Mouse (Mus musculus): Measurements from ENCODE around the gene Gm14180. TPM values are rescaled to one million over a fixed set of nuclear protein-coding genes. Genes with fewer than 3 reads are reported as not detected.
"Not testable (repeated sequence)": the region's sequence is repeated elsewhere in the genome, so short reads cannot be mapped to it uniquely, and the experiment has no call there.

Gm14180 gene
- not detected in 2 replicates for polyA plus RNA-seq (2015; fragmentation: Nextera tagmentation; extraction: Ambion mirVana)

DNA sequence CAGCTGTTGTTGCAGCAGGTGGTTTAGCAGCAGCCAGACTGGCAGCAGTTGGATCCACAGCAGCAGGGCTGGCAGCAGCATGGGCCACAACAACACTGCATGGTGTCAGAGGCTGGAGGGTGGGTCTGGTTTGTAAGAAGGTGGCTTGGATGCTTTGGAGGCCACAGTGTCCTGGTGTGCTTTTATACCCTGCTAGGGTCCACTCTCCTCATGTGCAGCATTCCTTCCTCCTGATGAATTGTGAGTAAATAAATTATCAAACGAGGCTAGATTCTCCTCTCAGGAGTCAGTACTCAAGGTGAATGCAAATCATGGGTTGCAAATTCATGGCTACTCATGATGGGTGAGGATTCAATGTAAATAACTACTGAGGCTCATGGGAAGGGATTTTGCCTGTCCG is at the start of gene Gm14180:
Gm14180 (minus strand) TSS at position 101 of the 400 bp plus-strand sequence.
- 57% methylated on average over 2 of the region's 2 CpGs for WGBS

DNA sequence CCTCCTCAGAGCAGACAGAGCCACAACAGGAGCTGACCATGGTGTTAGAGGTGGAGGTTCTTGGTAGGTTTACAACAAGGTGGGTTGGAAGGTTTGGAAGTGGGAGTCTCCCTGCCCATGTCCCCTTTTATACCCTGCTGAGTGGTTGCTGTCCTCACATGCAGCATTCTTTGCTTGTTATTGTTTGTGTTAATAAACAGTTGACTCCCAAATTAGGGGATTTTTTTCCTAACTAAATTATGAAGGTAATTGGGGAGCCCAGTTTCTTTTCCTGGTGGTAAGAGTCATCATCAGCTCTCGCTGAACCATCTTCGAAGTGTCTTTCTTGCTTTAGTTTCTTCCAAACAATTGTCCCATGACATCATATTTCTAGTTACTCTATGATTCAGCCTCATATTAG is 46.5 kb upstream of the Gm14180 start, which contains the start of gene Krtap4-8:
Krtap4-8 (minus strand) TSS at position 101 of the 400 bp plus-strand sequence.
- Histone ChIP-seq H3K27me3 (replicated peaks; ENCODE audit: control insufficient read depth, insufficient read depth, low read length) (no peaks in the 10 kb centered on the region), H3K9me3 (ENCODE audit: control insufficient read depth, low read length) (no peaks in the 10 kb centered on the region), H3K4me1 (ENCODE audit: control insufficient read depth, insufficient read depth, low read length) (no peaks in the 10 kb centered on the region), H3K27ac (ENCODE audit: low read length) (no peak within 1 kb of the TSS), H3K4me3 (ENCODE audit: low read length) (no peak within 1 kb of the TSS), H3K9ac (ENCODE audit: low read depth, low read length) (no peak within 1 kb of the TSS), H3K4me2 (ENCODE audit: low read depth, low read length) (no peak within 1 kb of the TSS), H3K36me3 (ENCODE audit: control insufficient read depth, insufficient read depth, low read length) (no peaks in the 10 kb centered on the region)
- ATAC-seq: no peak
- WGBS: 97% methylated on average over 2 of the region's 2 CpGs

More for the DNA sequence above, at the start of gene Gm14180:
- Histone ChIP-seq H3K4me2 (ENCODE audit: low read depth, low read length) (no peak within 1 kb of the TSS), H3K36me3 (ENCODE audit: control insufficient read depth, insufficient read depth, low read length) (no peaks in the 10 kb centered on the region), H3K9ac (ENCODE audit: low read depth, low read length) (no peak within 1 kb of the TSS), H3K9me3 (ENCODE audit: control insufficient read depth, low read length) (no peaks in the 10 kb centered on the region), H3K27ac (ENCODE audit: low read length) (no peak within 1 kb of the TSS), H3K4me3 (ENCODE audit: low read length) (no peak within 1 kb of the TSS), H3K27me3 (replicated peaks; ENCODE audit: control insufficient read depth, insufficient read depth, low read length) (no peaks in the 10 kb centered on the region), H3K4me1 (ENCODE audit: control insufficient read depth, insufficient read depth, low read length) (no peaks in the 10 kb centered on the region)
- no peak for ATAC-seq

DNA sequence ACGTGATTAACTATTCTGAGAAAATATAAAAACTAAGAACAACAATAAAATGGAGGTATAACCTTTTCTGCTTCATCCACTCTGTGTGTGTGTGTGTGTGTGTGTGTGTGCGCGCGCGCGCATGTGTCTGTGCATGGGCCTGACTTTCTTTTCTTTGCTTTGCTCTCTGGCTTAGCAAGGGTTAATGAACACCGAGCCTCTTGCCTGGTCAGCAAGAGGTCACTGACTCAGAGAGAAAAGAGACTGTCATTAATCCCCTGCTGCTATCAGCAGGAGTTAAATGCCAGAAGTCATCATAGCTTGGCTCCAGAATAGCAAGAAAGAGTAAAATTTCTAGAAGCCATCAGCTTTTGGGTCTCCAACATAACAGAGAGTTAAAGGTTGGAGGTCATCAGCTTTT is 44.3 kb upstream of the Gm14180 start:
- H3K4me2 ChIP-seq (ENCODE audit: low read depth, low read length): no peak overlapping the region
- no peaks in the 10 kb centered on the region for H3K36me3 ChIP-seq (ENCODE audit: control insufficient read depth, insufficient read depth, low read length)
- no peak overlapping the region for H3K9ac ChIP-seq (ENCODE audit: low read depth, low read length)
- H3K4me3 ChIP-seq (ENCODE audit: low read length): no peak overlapping the region
- H3K9me3 ChIP-seq (ENCODE audit: control insufficient read depth, low read length): no peaks in the 10 kb centered on the region
- no peak for ATAC-seq
- 58% methylated on average over 7 of the region's 7 CpGs for WGBS
- H3K27ac ChIP-seq (ENCODE audit: low read length): no peak overlapping the region
- H3K4me1 ChIP-seq (ENCODE audit: control insufficient read depth, insufficient read depth, low read length): no peaks in the 10 kb centered on the region
- no peaks in the 10 kb centered on the region for H3K27me3 ChIP-seq (replicated peaks; ENCODE audit: control insufficient read depth, insufficient read depth, low read length)

DNA sequence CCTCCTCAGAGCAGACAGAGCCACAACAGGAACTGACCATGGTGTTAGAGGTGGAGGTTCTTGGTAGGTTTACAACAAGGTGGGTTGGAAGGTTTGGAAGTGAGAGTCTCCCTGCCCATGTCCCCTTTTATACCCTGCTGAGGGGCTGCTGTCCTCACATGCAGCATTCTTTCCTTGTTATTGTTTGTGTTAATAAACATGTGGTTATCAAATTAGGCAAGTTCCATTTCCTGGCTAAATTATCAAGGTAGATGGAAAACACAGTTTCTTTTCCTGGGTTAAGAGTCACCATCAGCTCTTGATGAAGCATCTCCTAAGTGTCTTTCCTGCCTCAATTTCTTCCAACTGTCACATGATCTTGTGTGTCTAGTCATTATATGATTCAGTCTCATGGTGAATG is 38.7 kb upstream of the Gm14180 start, which contains the start of gene Gm11595:
Gm11595 (minus strand) TSS at position 101 of the 400 bp plus-strand sequence.
- H3K4me1 ChIP-seq (ENCODE audit: control insufficient read depth, insufficient read depth, low read length); H3K36me3 ChIP-seq (ENCODE audit: control insufficient read depth, insufficient read depth, low read length); H3K4me3 ChIP-seq (ENCODE audit: low read length); H3K9ac ChIP-seq (ENCODE audit: low read depth, low read length); ATAC-seq; H3K9me3 ChIP-seq (ENCODE audit: control insufficient read depth, low read length); H3K4me2 ChIP-seq (ENCODE audit: low read depth, low read length); H3K27me3 ChIP-seq (replicated peaks; ENCODE audit: control insufficient read depth, insufficient read depth, low read length); H3K27ac ChIP-seq (ENCODE audit: low read length): not testable (repeated sequence)

DNA sequence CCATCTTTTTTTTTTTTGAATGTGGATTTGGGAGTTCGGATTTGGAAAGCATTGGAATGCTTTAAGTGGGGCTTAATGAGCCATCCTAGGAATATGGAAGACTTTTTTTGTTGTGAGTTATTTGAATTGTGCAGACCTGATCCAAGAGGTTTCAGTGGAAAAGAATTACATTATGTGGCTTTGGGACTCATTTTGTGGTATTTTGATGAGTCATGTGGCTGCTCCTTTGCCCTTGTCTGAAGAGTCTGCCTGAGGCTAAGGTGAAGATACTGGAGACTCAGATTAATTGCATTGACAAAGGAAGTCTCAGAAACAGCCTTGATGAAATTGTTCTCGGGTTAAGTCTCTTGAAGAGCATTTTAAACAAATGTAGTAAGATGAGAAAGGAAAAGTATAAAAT is 34.3 kb upstream of the Gm14180 start:
- no peaks in the 10 kb centered on the region for H3K36me3 ChIP-seq (ENCODE audit: control insufficient read depth, insufficient read depth, low read length)
- H3K27ac ChIP-seq (ENCODE audit: low read length): no peak overlapping the region
- no peak overlapping the region for H3K9ac ChIP-seq (ENCODE audit: low read depth, low read length)
- H3K9me3 ChIP-seq (ENCODE audit: control insufficient read depth, low read length): no peaks in the 10 kb centered on the region
- ATAC-seq: no peak
- no peak overlapping the region for H3K4me2 ChIP-seq (ENCODE audit: low read depth, low read length)
- no peak overlapping the region for H3K4me3 ChIP-seq (ENCODE audit: low read length)
- WGBS: 77% methylated on average over 2 of the region's 2 CpGs
- no peaks in the 10 kb centered on the region for H3K27me3 ChIP-seq (replicated peaks; ENCODE audit: control insufficient read depth, insufficient read depth, low read length)
- no peaks in the 10 kb centered on the region for H3K4me1 ChIP-seq (ENCODE audit: control insufficient read depth, insufficient read depth, low read length)

DNA sequence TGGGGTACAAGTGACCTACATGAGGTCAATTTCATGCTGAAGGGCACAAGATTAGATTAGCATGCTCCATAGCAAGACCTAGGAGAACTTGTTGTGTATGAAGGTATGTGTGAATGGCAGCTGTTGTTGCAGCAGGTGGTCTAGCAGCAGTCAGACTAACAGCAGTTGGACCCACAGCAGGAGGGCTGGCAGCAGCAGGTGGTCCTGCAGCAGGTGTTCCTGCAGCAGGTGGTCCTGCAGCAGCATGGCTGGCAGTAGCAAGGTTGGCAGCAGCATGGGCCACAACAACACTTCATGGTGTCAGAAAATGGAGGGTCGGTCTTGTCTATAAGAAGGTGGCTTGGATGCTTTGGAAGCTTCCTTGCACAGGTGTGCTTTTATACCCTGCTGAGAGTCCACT is 24.8 kb upstream of the Gm14180 start:
- no peak for ATAC-seq
- Histone ChIP-seq H3K4me2 (ENCODE audit: low read depth, low read length) (no peak overlapping the region), H3K4me3 (ENCODE audit: low read length) (no peak overlapping the region), H3K36me3 (ENCODE audit: control insufficient read depth, insufficient read depth, low read length) (no peaks in the 10 kb centered on the region), H3K27ac (ENCODE audit: low read length) (no peak overlapping the region), H3K4me1 (ENCODE audit: control insufficient read depth, insufficient read depth, low read length) (no peaks in the 10 kb centered on the region), H3K9ac (ENCODE audit: low read depth, low read length) (no peak overlapping the region), H3K9me3 (ENCODE audit: control insufficient read depth, low read length) (no peaks in the 10 kb centered on the region), H3K27me3 (replicated peaks; ENCODE audit: control insufficient read depth, insufficient read depth, low read length) (no peaks in the 10 kb centered on the region)
- 93% methylated on average over 1 of the region's 1 CpGs for WGBS

DNA sequence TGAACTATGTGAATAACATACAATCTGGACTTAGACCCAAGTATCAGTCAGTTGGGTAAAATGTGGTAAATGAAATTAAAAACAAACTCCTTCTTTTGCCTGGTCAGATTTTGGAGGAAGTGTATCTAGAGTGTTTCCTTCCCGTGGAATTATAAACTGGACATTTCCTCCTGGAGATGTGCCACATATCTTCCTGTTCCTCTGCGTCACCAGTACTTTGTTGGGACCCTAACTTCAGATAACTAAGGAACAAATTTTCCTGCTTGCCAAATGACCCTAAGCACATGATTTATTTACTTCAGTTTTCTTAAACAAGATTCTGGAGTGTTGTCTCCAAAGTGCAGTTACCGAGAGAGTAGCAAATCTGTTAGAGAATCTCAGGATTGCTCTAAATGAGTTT is 9.9 kb upstream of the Gm14180 start:
- WGBS: 73% methylated on average over 3 of the region's 3 CpGs
- Histone ChIP-seq H3K27me3 (replicated peaks; ENCODE audit: control insufficient read depth, insufficient read depth, low read length) (no peaks in the 10 kb centered on the region), H3K27ac (ENCODE audit: low read length) (no peak overlapping the region), H3K36me3 (ENCODE audit: control insufficient read depth, insufficient read depth, low read length) (no peaks in the 10 kb centered on the region), H3K4me2 (ENCODE audit: low read depth, low read length) (no peak overlapping the region), H3K9me3 (ENCODE audit: control insufficient read depth, low read length) (no peaks in the 10 kb centered on the region), H3K9ac (ENCODE audit: low read depth, low read length) (no peak overlapping the region), H3K4me1 (ENCODE audit: control insufficient read depth, insufficient read depth, low read length) (no peaks in the 10 kb centered on the region), H3K4me3 (ENCODE audit: low read length) (no peak overlapping the region)
- no peak for ATAC-seq

DNA sequence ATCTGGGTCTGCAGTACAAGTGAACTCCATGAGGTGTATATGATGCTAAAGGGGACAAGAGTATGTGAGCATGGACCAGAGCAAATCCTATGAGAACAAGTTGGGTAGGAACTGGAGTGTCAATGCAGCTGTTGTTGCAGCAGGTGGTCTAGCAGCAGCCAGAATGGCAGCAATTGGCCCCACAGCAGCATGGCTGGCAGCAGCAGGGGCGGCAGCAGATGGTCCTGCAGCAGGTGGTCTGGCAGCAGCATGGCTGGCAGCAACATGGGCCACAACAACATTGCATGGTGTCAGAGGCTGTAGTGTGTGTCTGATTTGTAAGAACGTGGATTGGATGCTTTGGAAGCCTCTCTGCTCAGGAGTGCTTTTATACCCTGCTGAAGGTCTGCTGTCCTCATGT is 10.0 kb downstream of the Gm14180 start:
- ATAC-seq: no peak
- H3K36me3 ChIP-seq (ENCODE audit: control insufficient read depth, insufficient read depth, low read length): no peaks in the 10 kb centered on the region
- H3K27me3 ChIP-seq (replicated peaks; ENCODE audit: control insufficient read depth, insufficient read depth, low read length): no peaks in the 10 kb centered on the region
- no peaks in the 10 kb centered on the region for H3K4me1 ChIP-seq (ENCODE audit: control insufficient read depth, insufficient read depth, low read length)
- no peak overlapping the region for H3K4me2 ChIP-seq (ENCODE audit: low read depth, low read length)
- H3K4me3 ChIP-seq (ENCODE audit: low read length): no peak overlapping the region
- no peak overlapping the region for H3K9ac ChIP-seq (ENCODE audit: low read depth, low read length)
- H3K9me3 ChIP-seq (ENCODE audit: control insufficient read depth, low read length): no peaks in the 10 kb centered on the region
- 75% methylated on average over 2 of the region's 2 CpGs for WGBS
- no peak overlapping the region for H3K27ac ChIP-seq (ENCODE audit: low read length)

DNA sequence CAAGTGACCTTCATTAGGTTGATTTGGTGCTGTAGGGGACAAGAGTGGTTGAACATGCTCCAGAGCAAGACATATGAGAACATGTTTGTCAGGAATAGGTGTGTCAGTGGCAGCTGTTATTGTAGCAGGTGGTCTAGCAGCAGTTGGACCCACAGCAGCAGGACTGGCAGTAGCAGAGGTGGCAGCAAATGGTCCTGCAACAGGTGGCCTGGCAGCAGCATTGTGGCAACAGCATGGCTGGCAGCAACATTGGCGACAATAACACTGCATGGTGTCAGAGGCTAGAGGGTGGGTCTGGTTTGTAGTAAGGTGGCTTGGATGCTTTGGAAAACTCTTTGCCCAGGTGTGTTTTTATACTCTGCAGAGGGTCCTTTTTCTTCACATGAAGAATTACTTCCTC is 15.3 kb downstream of the Gm14180 start:
- Histone ChIP-seq H3K4me3 (ENCODE audit: low read length) (no peak overlapping the region), H3K4me1 (ENCODE audit: control insufficient read depth, insufficient read depth, low read length) (no peaks in the 10 kb centered on the region), H3K27ac (ENCODE audit: low read length) (no peak overlapping the region), H3K36me3 (ENCODE audit: control insufficient read depth, insufficient read depth, low read length) (no peaks in the 10 kb centered on the region), H3K9me3 (ENCODE audit: control insufficient read depth, low read length) (no peaks in the 10 kb centered on the region), H3K27me3 (replicated peaks; ENCODE audit: control insufficient read depth, insufficient read depth, low read length) (no peaks in the 10 kb centered on the region), H3K4me2 (ENCODE audit: low read depth, low read length) (no peak overlapping the region), H3K9ac (ENCODE audit: low read depth, low read length) (no peak overlapping the region)
- 83% methylated on average over 1 of the region's 1 CpGs for WGBS
- no peak for ATAC-seq

DNA sequence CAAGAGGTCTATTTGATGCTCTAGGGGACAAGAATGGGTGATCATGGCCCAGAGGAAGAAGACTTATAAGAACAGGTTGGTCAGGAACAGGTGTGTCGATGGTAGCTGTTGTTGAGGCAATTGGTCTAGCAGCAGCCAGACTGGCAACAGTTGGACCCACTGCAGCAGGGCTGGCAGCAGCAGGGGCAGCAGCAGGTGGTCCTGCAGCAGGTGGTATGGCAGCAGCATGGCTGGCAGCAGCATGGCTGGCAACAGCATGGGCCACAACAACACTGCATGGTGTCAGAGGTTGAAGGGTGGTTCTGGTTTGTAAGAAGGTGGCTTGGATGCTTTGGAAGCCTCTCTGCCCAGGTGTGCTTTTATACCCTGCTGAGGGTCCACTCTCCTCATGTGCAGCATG is 43.6 kb downstream of the Gm14180 start, which contains the start of gene Gm14190:
Gm14190 (minus strand) TSS at position 278 of the 400 bp plus-strand sequence.
- Histone ChIP-seq H3K27ac (ENCODE audit: low read length) (no peak within 1 kb of the TSS), H3K9me3 (ENCODE audit: control insufficient read depth, low read length) (no peaks in the 10 kb centered on the region), H3K36me3 (ENCODE audit: control insufficient read depth, insufficient read depth, low read length) (no peaks in the 10 kb centered on the region), H3K27me3 (replicated peaks; ENCODE audit: control insufficient read depth, insufficient read depth, low read length) (no peaks in the 10 kb centered on the region), H3K4me2 (ENCODE audit: low read depth, low read length) (no peak within 1 kb of the TSS), H3K9ac (ENCODE audit: low read depth, low read length) (no peak within 1 kb of the TSS), H3K4me3 (ENCODE audit: low read length) (no peak within 1 kb of the TSS), H3K4me1 (ENCODE audit: control insufficient read depth, insufficient read depth, low read length) (no peaks in the 10 kb centered on the region)
- WGBS: 89% methylated on average over 1 of the region's 1 CpGs
- no peak for ATAC-seq
